Mouse (Mus musculus) G1E (cell line): ENCODE measurements at regions not wholly inside any gene's neighbourhood (a gene's known extent, or its start where the extent isn't known, plus 50 kb on each side); places are given as distances from the start of the nearest gene placed in this dataset.
"Not testable (repeated sequence)": the region's sequence is repeated elsewhere in the genome, so short reads cannot be mapped to it uniquely, and the experiment has no call there.

Experiments used
- ATAC-seq: 2 replicates; pipeline ENCODE4 v1.8.0; 2016; ENCODE audit warnings: mild to moderate bottlenecking; ENCODE audit not compliant: insufficient number of reproducible peaks, poor library complexity, low FRiP score, severe bottlenecking; ENCODE audit errors: extremely low read depth
- DNase-seq: peaks from one replicate; pipeline ENCODE4 v3.0.0; 2012; ENCODE audit warnings: low spot score
- H3K27me3 ChIP-seq: 2 replicates; pipeline ENCODE4 v1.6.1; 2012; ENCODE audit warnings: mild to moderate bottlenecking, low read length, inconsistent platforms; ENCODE audit not compliant: insufficient read depth
- H3K36me3 ChIP-seq: replicated peaks from 2 replicates; pipeline ENCODE3; 2012; ENCODE audit warnings: mild to moderate bottlenecking, inconsistent platforms
- H3K4me1 ChIP-seq: 2 replicates; pipeline ENCODE4 v1.6.1; 2012; ENCODE audit warnings: low read depth, low read length, inconsistent platforms, mixed read lengths; ENCODE audit not compliant: insufficient read depth
- H3K4me3 ChIP-seq: 2 replicates; pipeline ENCODE4 v1.5.1; 2012; ENCODE audit warnings: low read depth, mild to moderate bottlenecking, inconsistent platforms, low read length, moderate library complexity, mixed read lengths
- H3K9me3 ChIP-seq: replicated peaks from 2 replicates; pipeline ENCODE4 v1.6.1; 2012; ENCODE audit warnings: inconsistent platforms
- CTCF ChIP-seq: IDR thresholded peaks from 2 replicates; pipeline ENCODE4 v1.5.1; 2012; ENCODE audit warnings: low read depth, low read length, inconsistent platforms, mixed read lengths
- GATA1 ChIP-seq: IDR thresholded peaks from 2 replicates; pipeline ENCODE4 v1.6.1; 2012; ENCODE audit warnings: borderline replicate concordance, low read length, inconsistent platforms, mixed read lengths
- GATA2 ChIP-seq: IDR thresholded peaks from 2 replicates; pipeline ENCODE4 v1.6.1; 2012; ENCODE audit warnings: low read depth, low read length, inconsistent platforms, borderline replicate concordance
- POLR2AphosphoS5 ChIP-seq: IDR thresholded peaks from 2 replicates; pipeline ENCODE4 v1.6.1; 2012; ENCODE audit warnings: low read depth, low read length, inconsistent platforms; ENCODE audit not compliant: insufficient replicate concordance
- TAL1 ChIP-seq: conservative IDR thresholded peaks from 2 replicates; pipeline ENCODE4 v1.6.1; 2012; ENCODE audit warnings: low read depth, low read length, inconsistent platforms, mixed read lengths

GRCm38 (mm10) chr6:68977959-68978358, 1442.4 kb upstream of the Tacstd2 start:
- no peaks in the 10 kb centered on the region for H3K4me1 ChIP-seq
- DNase-seq = no peak
- no peaks in the 10 kb centered on the region for H3K27me3 ChIP-seq
- no peaks in the 10 kb centered on the region for H3K36me3 ChIP-seq
- no peak overlapping the region for H3K4me3 ChIP-seq
- TF ChIP-seq GATA2 (no peak), TAL1 (no peak), GATA1 (no peak), CTCF (no peak), POLR2AphosphoS5 (no peak)
- H3K9me3 ChIP-seq = peaks cover 6% of the 10 kb centered on the region
- ATAC-seq = no peak

DNA sequence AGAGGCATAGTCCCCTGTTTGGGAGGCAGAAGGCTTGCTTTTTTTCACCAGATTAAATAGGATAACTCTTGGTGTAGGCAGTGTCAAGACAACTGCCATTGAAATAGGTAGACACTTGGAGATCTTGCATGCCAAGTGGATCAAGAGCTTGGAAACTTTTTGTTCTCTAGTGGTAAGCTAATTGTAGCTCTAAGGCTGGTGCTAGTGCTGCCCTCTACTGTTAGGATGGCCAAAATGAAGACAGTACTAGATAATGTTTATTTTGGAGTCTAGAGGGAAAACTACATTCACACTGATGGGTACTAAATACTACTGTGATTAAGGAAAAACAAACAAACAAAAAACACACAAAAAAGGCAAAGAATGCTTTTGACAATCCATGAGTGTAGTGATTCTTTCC, 1428.4 kb upstream of the Tacstd2 start:
- Histone ChIP-seq H3K36me3 (no peaks in the 10 kb centered on the region), H3K4me3 (no peak overlapping the region), H3K4me1 (no peaks in the 10 kb centered on the region), H3K27me3 (no peaks in the 10 kb centered on the region), H3K9me3 (no peaks in the 10 kb centered on the region)
- DNase-seq (no peak), ATAC-seq (no peak)
- no peak for TF ChIP-seq TAL1
- TF ChIP-seq GATA1 = no peak
- TF ChIP-seq POLR2AphosphoS5 = no peak
- no peak for TF ChIP-seq CTCF
- TF ChIP-seq GATA2 = no peak

DNA sequence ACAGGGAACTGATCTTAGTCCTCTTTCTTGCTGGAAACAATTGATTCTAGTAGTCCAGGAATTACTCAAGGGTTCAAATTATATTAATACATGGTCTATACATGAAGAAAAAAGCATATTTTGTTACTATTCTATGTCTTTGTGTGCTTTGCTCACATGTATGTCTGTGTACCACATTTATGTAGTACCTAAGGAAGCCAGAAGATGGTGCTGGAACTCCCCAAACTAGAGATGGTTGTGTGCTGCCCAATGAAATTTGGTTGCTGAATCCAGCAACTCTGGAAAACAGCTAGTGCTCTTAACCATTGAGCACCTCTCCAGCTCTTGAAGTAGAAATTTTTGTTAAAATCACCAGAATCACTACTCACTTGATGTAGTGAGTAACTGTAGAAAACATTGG, 1402.5 kb upstream of the Tacstd2 start:
- DNase-seq, H3K9me3 ChIP-seq, ATAC-seq, H3K4me1 ChIP-seq, H3K27me3 ChIP-seq, H3K36me3 ChIP-seq, H3K4me3 ChIP-seq: not testable (repeated sequence)

- H3K27me3 ChIP-seq, H3K9me3 ChIP-seq, H3K4me1 ChIP-seq, H3K4me3 ChIP-seq, ATAC-seq, DNase-seq, H3K36me3 ChIP-seq: not testable (repeated sequence)
Measured at GRCm38 (mm10) chr6:68931860-68932259, 1396.3 kb upstream of the Tacstd2 start.

DNA sequence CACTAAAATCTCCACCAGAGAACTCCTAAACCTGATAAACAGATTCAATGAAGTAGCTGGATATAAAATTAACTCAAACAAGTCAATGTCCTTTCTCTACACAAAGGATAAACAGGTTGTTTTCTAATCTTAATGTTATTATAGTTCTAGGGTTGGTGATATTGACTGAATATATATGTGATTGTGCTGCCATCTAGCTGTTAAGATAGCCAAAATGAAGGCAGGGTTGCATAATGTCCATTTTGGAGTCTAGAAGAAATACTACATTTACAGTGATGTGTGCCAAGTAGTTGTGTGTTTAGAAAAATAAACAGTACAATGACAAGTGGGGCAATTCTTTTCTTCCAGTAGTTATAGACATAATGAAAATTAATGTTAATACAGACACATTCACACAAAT, 1379.9 kb upstream of the Tacstd2 start:
- H3K36me3 ChIP-seq = no peaks in the 10 kb centered on the region
- no peaks in the 10 kb centered on the region for H3K27me3 ChIP-seq
- DNase-seq (no peak), ATAC-seq (no peak)
- TF ChIP-seq GATA1 = no peak
- no peak for TF ChIP-seq CTCF
- no peak overlapping the region for H3K4me3 ChIP-seq
- H3K9me3 ChIP-seq = 0 out of 2 replicates have a peak, but pooled peaks cover 4% of the 10 kb centered on the region
- no peaks in the 10 kb centered on the region for H3K4me1 ChIP-seq

GRCm38 (mm10) chr6:68884130-68884529, 1348.5 kb upstream of the Tacstd2 start:
- peaks cover 5% of the 10 kb centered on the region for H3K9me3 ChIP-seq
- no peaks in the 10 kb centered on the region for H3K27me3 ChIP-seq
- TF ChIP-seq GATA2 = no peak
- TF ChIP-seq POLR2AphosphoS5 = no peak
- TF ChIP-seq CTCF = no peak
- TF ChIP-seq GATA1 = no peak
- TF ChIP-seq TAL1 = no peak
- ATAC-seq (no peak), DNase-seq (no peak)
- no peaks in the 10 kb centered on the region for H3K36me3 ChIP-seq
- H3K4me1 ChIP-seq = no peaks in the 10 kb centered on the region
- no peak overlapping the region for H3K4me3 ChIP-seq

DNA sequence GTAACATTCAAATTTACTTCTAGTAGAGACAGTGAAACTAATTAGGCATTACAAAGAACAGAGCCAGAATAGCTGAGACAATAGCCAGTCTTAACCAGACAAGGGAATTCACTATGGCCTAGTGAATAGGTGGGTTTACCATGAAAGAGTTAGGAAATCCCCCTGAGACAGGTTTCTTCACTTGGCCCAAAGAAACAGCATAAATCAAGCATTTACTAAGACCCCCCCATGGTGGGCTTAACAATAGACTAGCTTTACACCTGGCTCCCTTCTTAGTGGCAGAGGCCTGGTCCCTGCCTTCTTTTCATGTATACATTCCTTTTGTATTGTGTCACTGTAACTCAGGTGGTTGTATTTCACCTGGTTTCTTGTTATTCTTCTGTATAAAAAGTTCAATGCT, 1317.2 kb upstream of the Tacstd2 start:
- ATAC-seq, H3K4me3 ChIP-seq, H3K4me1 ChIP-seq, H3K36me3 ChIP-seq, H3K9me3 ChIP-seq, H3K27me3 ChIP-seq, DNase-seq: not testable (repeated sequence)

DNA sequence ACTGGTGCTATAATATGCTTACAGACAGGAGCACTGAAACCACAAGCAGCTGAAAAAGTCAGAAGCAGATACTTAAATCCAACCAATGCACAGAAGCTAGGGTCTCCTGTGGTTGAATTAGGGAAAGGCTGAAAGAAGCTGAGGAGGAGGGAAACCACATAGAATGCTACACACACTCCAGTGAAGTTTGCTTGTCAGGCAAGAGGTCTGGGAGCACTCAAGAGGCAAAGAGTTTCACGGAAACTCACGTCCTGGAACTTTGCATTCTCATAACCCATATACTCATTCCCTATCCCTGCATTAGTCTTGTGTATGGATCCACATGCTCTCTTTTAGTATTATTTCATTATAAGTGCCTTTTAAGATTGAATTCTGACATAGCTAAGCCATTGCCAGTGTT, 1316.7 kb upstream of the Tacstd2 start:
- no peak for TF ChIP-seq GATA1
- TF ChIP-seq CTCF = no peak
- TF ChIP-seq TAL1 = no peak
- TF ChIP-seq POLR2AphosphoS5 = no peak
- TF ChIP-seq GATA2 = no peak
- DNase-seq = no peak

More for the DNA sequence above, 1316.7 kb upstream of the Tacstd2 start:
- H3K4me1 ChIP-seq = no peaks in the 10 kb centered on the region
- no peaks in the 10 kb centered on the region for H3K36me3 ChIP-seq
- H3K27me3 ChIP-seq = no peaks in the 10 kb centered on the region
- ATAC-seq = no peak
- no peak overlapping the region for H3K4me3 ChIP-seq
- H3K9me3 ChIP-seq = no peaks in the 10 kb centered on the region
